Mouse (Mus musculus): ENCODE data around the gene Spats2l.

DNA sequence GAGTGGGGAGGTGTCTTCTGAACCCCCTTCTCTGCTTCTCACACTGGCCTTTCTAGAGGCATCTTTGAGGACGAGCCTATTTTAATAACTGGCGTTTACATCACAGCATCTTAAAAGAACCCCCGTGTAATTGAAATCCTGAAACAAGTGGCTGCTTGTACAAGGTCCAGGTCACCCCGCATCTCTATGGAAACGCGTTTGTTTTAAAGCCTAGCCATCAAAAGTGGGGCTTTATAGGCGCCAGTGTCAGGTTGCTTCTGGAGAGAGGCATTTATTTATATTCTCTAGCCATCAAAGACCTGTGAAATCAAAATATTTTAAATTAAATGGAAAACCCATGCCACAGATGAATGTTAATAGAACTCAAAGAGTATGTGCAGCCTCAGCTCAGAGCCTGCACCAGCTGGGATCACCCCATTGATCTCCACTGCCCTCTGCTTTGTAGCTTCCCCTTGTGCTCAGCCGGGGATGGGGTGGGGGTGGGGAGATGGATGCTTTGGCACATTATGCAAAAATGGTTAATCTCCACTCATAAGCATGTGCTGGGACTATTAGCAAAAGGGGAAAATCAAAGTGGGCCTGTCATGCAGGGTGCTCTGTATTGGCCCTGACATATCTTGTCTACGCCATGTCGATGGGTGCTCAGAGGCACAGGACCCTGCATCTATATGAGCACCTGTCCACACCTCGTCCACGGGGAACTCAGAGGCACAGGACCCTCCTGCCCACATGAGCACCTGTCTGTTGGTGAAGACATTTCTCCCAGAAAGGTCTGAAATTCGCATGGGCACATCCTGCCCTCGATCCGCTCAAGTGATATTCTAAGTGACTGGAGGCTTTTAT is 73.1 kb downstream of the Spats2l start:
- TF ChIP-seq CTCF (IDR thresholded peaks at IDR 0.05; ENCODE audit: low read depth, low read length): no peak
- TF ChIP-seq POLR2A (IDR thresholded peaks at IDR 0.05; ENCODE audit: borderline replicate concordance, low read depth, low read length): no peak
